Mouse (Mus musculus): Measurements from ENCODE around the gene Atp1b2. TPM values are rescaled to one million over a fixed set of nuclear protein-coding genes. Genes with fewer than 3 reads are reported as not detected.

The Atp1b2 gene
- total and polyA plus RNA-seq, 3 experiments, result 17.0 to 23.7 (median 20.3) TPM

GRCm38 (mm10) chr11:69579128-69580017, 26.4 kb downstream of the Atp1b2 start:
- Histone ChIP-seq H3K79me2 (replicated peaks; ENCODE audit: control insufficient read depth, insufficient read depth, low read length) (no peaks in the 10 kb centered on the region; the same call in 1 of the 2 replicates), H3K4me1 (ENCODE audit: control insufficient read depth, insufficient read depth, low read length) (peaks cover 5% of the 10 kb centered on the region), H3K36me3 (ENCODE audit: control insufficient read depth, insufficient read depth, low read length) (no peaks in the 10 kb centered on the region), H3K4me3 (peak overlapping the region; percentile 91), H3K27me3 (ENCODE audit: control insufficient read depth, insufficient read depth, low read length) (no peaks in the 10 kb centered on the region), H3K9ac (ENCODE audit: low read depth, low read length) (peak overlapping the region; percentile 70), H3K27ac (peak overlapping the region; percentile 89)
- peak; percentile 96 to 97 for DNase-seq
- WGBS, result under 1% methylated on average over 39 of the region's 39 CpGs
- intact Hi-C loops (cut with DNase I), result loop anchor here (1.0 to 5.0 kb wide), 5 partner anchors 33 to 182 kb away; partner anchors contain the start of genes Cyb5d1, Naa38, Senp3 and Tmem88
- TF ChIP-seq POLR2A (IDR thresholded peaks at IDR 0.05; ENCODE audit: insufficient read depth, low read depth, low read length), result peak; percentile 68
- TF ChIP-seq CTCF (IDR thresholded peaks at IDR 0.05), result no peak; the same call in 1 of the 2 replicates
- peak; percentile 97 for TF ChIP-seq EP300 (IDR thresholded peaks at IDR 0.05; ENCODE audit: insufficient read depth, low read depth, low read length)

GRCm38 (mm10) chr11:69578301-69578700, 27.4 kb downstream of the Atp1b2 start:
- WGBS, result 19% methylated on average over 15 of the region's 15 CpGs
- intact Hi-C loops (cut with DNase I), result loop anchor here (2.0 to 5.0 kb wide), 3 partner anchors 32 to 181 kb away; partner anchors contain the start of genes Cyb5d1, Naa38 and Tmem88
- Histone ChIP-seq H3K79me2 (replicated peaks; ENCODE audit: control insufficient read depth, insufficient read depth, low read length) (no peaks in the 10 kb centered on the region; the same call in 1 of the 2 replicates), H3K27me3 (ENCODE audit: control insufficient read depth, insufficient read depth, low read length) (no peaks in the 10 kb centered on the region), H3K36me3 (ENCODE audit: control insufficient read depth, insufficient read depth, low read length) (no peaks in the 10 kb centered on the region), H3K4me1 (ENCODE audit: control insufficient read depth, insufficient read depth, low read length) (peaks cover 5% of the 10 kb centered on the region), H3K9ac (ENCODE audit: low read depth, low read length) (peak overlapping the region; percentile 70), H3K27ac (peak overlapping the region; percentile 73), H3K4me3 (peak overlapping the region; percentile 61)
- no peak for DNase-seq
- TF ChIP-seq CTCF (IDR thresholded peaks at IDR 0.05) (no peak), POLR2A (IDR thresholded peaks at IDR 0.05; ENCODE audit: insufficient read depth, low read depth, low read length) (no peak), EP300 (IDR thresholded peaks at IDR 0.05; ENCODE audit: insufficient read depth, low read depth, low read length) (no peak)

GRCm38 (mm10) chr11:69576307-69576706, 29.4 kb downstream of the Atp1b2 start:
- no peak overlapping the region for H3K9ac ChIP-seq (ENCODE audit: low read depth, low read length)

GRCm38 (mm10) chr11:69575220-69575619, 30.5 kb downstream of the Atp1b2 start:
- Histone ChIP-seq H3K4me3 (no peak overlapping the region), H3K79me2 (replicated peaks; ENCODE audit: control insufficient read depth, insufficient read depth, low read length) (no peaks in the 10 kb centered on the region; the same call in 1 of the 2 replicates), H3K9ac (ENCODE audit: low read depth, low read length) (no peak overlapping the region), H3K4me1 (ENCODE audit: control insufficient read depth, insufficient read depth, low read length) (0 out of 2 replicates have a peak, but pooled peaks cover 1% of the 10 kb centered on the region), H3K27me3 (ENCODE audit: control insufficient read depth, insufficient read depth, low read length) (no peaks in the 10 kb centered on the region), H3K36me3 (ENCODE audit: control insufficient read depth, insufficient read depth, low read length) (no peaks in the 10 kb centered on the region), H3K27ac (no peak overlapping the region)
- WGBS, result 56% methylated on average over 3 of the region's 3 CpGs
- intact Hi-C loops (cut with DNase I), result loop anchor here (5.0 kb wide), 2 partner anchors 158 to 178 kb away; partner anchors contain the start of genes Cyb5d1, Naa38 and Tmem88
- TF ChIP-seq CTCF (IDR thresholded peaks at IDR 0.05) (peak; percentile 65), EP300 (IDR thresholded peaks at IDR 0.05; ENCODE audit: insufficient read depth, low read depth, low read length) (no peak)
- DNase-seq, result no peak

More at GRCm38 (mm10) chr11:69576307-69576706, 29.4 kb downstream of the Atp1b2 start:
- H3K79me2 ChIP-seq (replicated peaks; ENCODE audit: control insufficient read depth, insufficient read depth, low read length), result no peaks in the 10 kb centered on the region; the same call in 1 of the 2 replicates
- H3K4me3 ChIP-seq, result no peak overlapping the region
- DNase-seq, result no peak
- 57% methylated on average over 5 of the region's 5 CpGs for WGBS
- H3K36me3 ChIP-seq (ENCODE audit: control insufficient read depth, insufficient read depth, low read length), result no peaks in the 10 kb centered on the region
- intact Hi-C loops (cut with DNase I), result loop anchor here (5.0 kb wide), 2 partner anchors 159 to 179 kb away; partner anchors contain the start of genes Cyb5d1, Naa38 and Tmem88
- TF ChIP-seq EP300 (IDR thresholded peaks at IDR 0.05; ENCODE audit: insufficient read depth, low read depth, low read length), result no peak
- TF ChIP-seq CTCF (IDR thresholded peaks at IDR 0.05), result no peak
- TF ChIP-seq POLR2A (IDR thresholded peaks at IDR 0.05; ENCODE audit: insufficient read depth, low read depth, low read length), result no peak
- H3K27ac ChIP-seq, result no peak overlapping the region
- 0 out of 2 replicates have a peak, but pooled peaks cover 1% of the 10 kb centered on the region for H3K4me1 ChIP-seq (ENCODE audit: control insufficient read depth, insufficient read depth, low read length)
- no peaks in the 10 kb centered on the region for H3K27me3 ChIP-seq (ENCODE audit: control insufficient read depth, insufficient read depth, low read length)

- no peaks in the 10 kb centered on the region for H3K4me1 ChIP-seq (ENCODE audit: control insufficient read depth, insufficient read depth, low read length)
- no peak overlapping the region for H3K9ac ChIP-seq (ENCODE audit: low read depth, low read length)
- H3K36me3 ChIP-seq (ENCODE audit: control insufficient read depth, insufficient read depth, low read length), result no peaks in the 10 kb centered on the region
- WGBS, result 77% methylated on average over 8 of the region's 8 CpGs
- no peak overlapping the region for H3K4me3 ChIP-seq
- TF ChIP-seq CTCF (IDR thresholded peaks at IDR 0.05) (no peak), POLR2A (IDR thresholded peaks at IDR 0.05; ENCODE audit: insufficient read depth, low read depth, low read length) (no peak), EP300 (IDR thresholded peaks at IDR 0.05; ENCODE audit: insufficient read depth, low read depth, low read length) (no peak)
- no peaks in the 10 kb centered on the region for H3K79me2 ChIP-seq (replicated peaks; ENCODE audit: control insufficient read depth, insufficient read depth, low read length)
- H3K27ac ChIP-seq, result no peak overlapping the region
- no peak for DNase-seq
- 0 out of 2 replicates have a peak, but pooled peaks cover under 1% of the 10 kb centered on the region for H3K27me3 ChIP-seq (ENCODE audit: control insufficient read depth, insufficient read depth, low read length)
- intact Hi-C loops (cut with DNase I), result no loop called here
Observed at GRCm38 (mm10) chr11:69565131-69565530, 40.6 kb downstream of the Atp1b2 start.

Data from heart, adult 2 months (tissue).